Mouse (Mus musculus): Measurements from ENCODE around the gene Speer4f2. TPM values are rescaled to one million over a fixed set of nuclear protein-coding genes. Genes with fewer than 3 reads are reported as not detected.

Gene Speer4f2
- polyA plus RNA-seq, 1 experiment: not detected

- Histone ChIP-seq H3K27me3 (ENCODE audit: control insufficient read depth, insufficient read depth, low read length) (no peaks in the 10 kb centered on the region), H3K36me3 (ENCODE audit: control insufficient read depth, insufficient read depth, low read length) (no peaks in the 10 kb centered on the region), H3K27ac (ENCODE audit: control insufficient read depth, insufficient read depth, low read length) (no peak overlapping the region), H3K4me3 (ENCODE audit: control insufficient read depth, insufficient read depth, low read length) (no peak overlapping the region), H3K4me1 (replicated peaks; ENCODE audit: control insufficient read depth, insufficient read depth, low read length) (no peaks in the 10 kb centered on the region)
- TF ChIP-seq POLR2A (IDR thresholded peaks at IDR 0.05; ENCODE audit: control insufficient read depth, extremely low read depth, insufficient read depth, low read length, poor library complexity) (no peak), CTCF (IDR thresholded peaks at IDR 0.05; ENCODE audit: borderline replicate concordance, control insufficient read depth, extremely low read depth, insufficient read depth, low read length, poor library complexity) (no peak)
- WGBS: 94% methylated on average over 1 of the region's 1 CpGs
- no peak for DNase-seq
These were observed 46.3 kb downstream of the Speer4f2 start for GRCm38 (mm10) chr5:17419215-17419820.

GRCm38 (mm10) chr5:17419921-17420320 lies 46.9 kb downstream of the Speer4f2 start:
- DNase-seq: no peak
- TF ChIP-seq CTCF (IDR thresholded peaks at IDR 0.05; ENCODE audit: borderline replicate concordance, control insufficient read depth, extremely low read depth, insufficient read depth, low read length, poor library complexity) (no peak), POLR2A (IDR thresholded peaks at IDR 0.05; ENCODE audit: control insufficient read depth, extremely low read depth, insufficient read depth, low read length, poor library complexity) (no peak)
- no peaks in the 10 kb centered on the region for H3K27me3 ChIP-seq (ENCODE audit: control insufficient read depth, insufficient read depth, low read length)
- no peak overlapping the region for H3K27ac ChIP-seq (ENCODE audit: control insufficient read depth, insufficient read depth, low read length)
- no peaks in the 10 kb centered on the region for H3K4me1 ChIP-seq (replicated peaks; ENCODE audit: control insufficient read depth, insufficient read depth, low read length)
- H3K36me3 ChIP-seq (ENCODE audit: control insufficient read depth, insufficient read depth, low read length): no peaks in the 10 kb centered on the region
- no peak overlapping the region for H3K4me3 ChIP-seq (ENCODE audit: control insufficient read depth, insufficient read depth, low read length)

DNA sequence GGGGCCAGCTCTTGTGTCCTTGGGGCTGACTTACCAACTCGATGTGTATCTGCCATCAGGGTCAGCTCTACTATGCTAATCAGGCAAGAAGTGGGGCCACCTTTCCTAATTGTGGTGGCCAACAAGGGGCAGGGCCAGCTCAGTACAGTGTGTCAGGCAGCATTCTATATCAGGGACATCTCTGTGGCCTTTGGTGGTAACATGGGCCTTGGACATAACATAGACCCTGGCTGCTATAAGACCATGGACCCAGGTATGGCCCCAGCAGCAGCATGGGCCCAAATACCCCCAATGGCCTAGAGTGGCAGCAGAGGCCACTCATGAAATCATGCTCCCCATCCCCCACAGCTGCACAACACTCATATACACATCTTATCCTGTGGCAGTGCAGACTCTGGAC lies 49.2 kb downstream of the Speer4f2 start:
- Histone ChIP-seq H3K4me1 (replicated peaks; ENCODE audit: control insufficient read depth, insufficient read depth, low read length) (no peaks in the 10 kb centered on the region), H3K27ac (ENCODE audit: control insufficient read depth, insufficient read depth, low read length) (no peak overlapping the region), H3K27me3 (ENCODE audit: control insufficient read depth, insufficient read depth, low read length) (no peaks in the 10 kb centered on the region), H3K4me3 (ENCODE audit: control insufficient read depth, insufficient read depth, low read length) (no peak overlapping the region), H3K36me3 (ENCODE audit: control insufficient read depth, insufficient read depth, low read length) (no peaks in the 10 kb centered on the region)
- no peak for TF ChIP-seq POLR2A (IDR thresholded peaks at IDR 0.05; ENCODE audit: control insufficient read depth, extremely low read depth, insufficient read depth, low read length, poor library complexity)
- TF ChIP-seq CTCF (IDR thresholded peaks at IDR 0.05; ENCODE audit: borderline replicate concordance, control insufficient read depth, extremely low read depth, insufficient read depth, low read length, poor library complexity): no peak
- WGBS: 92% methylated on average over 1 of the region's 1 CpGs
- DNase-seq: no peak

DNA sequence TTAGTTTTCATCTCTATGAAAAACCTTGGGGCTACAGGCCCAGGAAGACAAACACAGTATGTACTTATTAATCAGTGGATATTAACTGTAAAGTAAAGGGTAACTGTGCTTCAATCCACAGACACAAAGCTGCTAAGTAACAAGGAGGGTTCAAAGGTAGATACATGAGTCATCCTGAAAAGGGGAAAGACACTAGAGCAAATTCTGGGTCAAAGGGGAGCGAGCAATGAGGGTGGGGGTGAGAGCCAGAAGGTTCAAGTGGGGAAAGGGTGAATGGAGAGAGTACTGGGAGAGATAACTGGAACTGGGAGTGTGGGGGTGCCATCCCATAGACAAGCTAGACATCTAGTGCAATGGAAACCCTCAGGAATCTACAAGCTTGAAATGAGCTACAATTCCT lies 54.0 kb downstream of the Speer4f2 start:
- TF ChIP-seq CTCF (IDR thresholded peaks at IDR 0.05; ENCODE audit: borderline replicate concordance, control insufficient read depth, extremely low read depth, insufficient read depth, low read length, poor library complexity): no peak
- no peak for DNase-seq
- H3K36me3 ChIP-seq (ENCODE audit: control insufficient read depth, insufficient read depth, low read length): no peaks in the 10 kb centered on the region
- H3K27me3 ChIP-seq (ENCODE audit: control insufficient read depth, insufficient read depth, low read length): no peaks in the 10 kb centered on the region
- H3K4me1 ChIP-seq (replicated peaks; ENCODE audit: control insufficient read depth, insufficient read depth, low read length): no peaks in the 10 kb centered on the region
- WGBS: 91% methylated on average over 1 of the region's 1 CpGs
- no peak overlapping the region for H3K4me3 ChIP-seq (ENCODE audit: control insufficient read depth, insufficient read depth, low read length)
- H3K27ac ChIP-seq (ENCODE audit: control insufficient read depth, insufficient read depth, low read length): no peak overlapping the region

Other genes with a start within 250 kb of the Speer4f2 start
- not detected in 2 replicates for gene Speer4f1, start 102.9 kb downstream of the Speer4f2 start, polyA plus RNA-seq (2012; rRNA removed)
- gene Sema3c, start 201.1 kb downstream of the Speer4f2 start, polyA plus RNA-seq (2012; rRNA removed): 0.56 and 1.2 TPM in 2 replicates

All from thymus, adult 2 months (tissue).